Mouse (Mus musculus): ENCODE results near the gene Slc39a11.
A peak's percentile ranks its signal among the peaks of the same experiment; 100 is the strongest.
"Not testable (repeated sequence)": the region's sequence is repeated elsewhere in the genome, so short reads cannot be mapped to it uniquely, and the experiment has no call there.

Gene Slc39a11

GRCm38 (mm10) chr11:113600526-113601245, 49.2 kb downstream of the Slc39a11 start:
- no peak for DNase-seq (ENCODE audit: low read depth in 2 of 2, low spot score in 2 of 2)

DNA sequence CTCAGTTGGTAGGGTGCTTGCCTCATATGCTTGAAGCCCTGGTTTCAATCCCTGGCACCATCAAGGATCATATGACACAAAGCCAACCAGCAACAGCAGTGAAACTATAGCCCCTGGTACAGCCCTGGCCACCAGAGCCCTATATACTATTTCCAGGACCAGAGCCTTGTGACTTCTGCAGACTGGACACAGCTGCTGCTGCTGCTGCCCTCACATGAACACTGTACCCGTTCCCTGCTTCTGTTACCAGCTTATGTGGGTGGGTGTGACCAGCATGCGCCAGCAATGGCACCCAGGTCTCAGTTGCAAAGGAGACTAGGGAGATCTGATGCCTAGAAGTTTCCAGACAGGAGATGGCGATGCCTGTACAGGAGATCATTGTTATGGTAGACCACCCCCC, 52.2 kb downstream of the Slc39a11 start:
- no peak for DNase-seq (ENCODE audit: low read depth in 2 of 2, low spot score in 2 of 2)

- no peak for DNase-seq (ENCODE audit: low read depth in 2 of 2, low spot score in 2 of 2)
Measured at GRCm38 (mm10) chr11:113595144-113595543, 54.7 kb downstream of the Slc39a11 start.

DNA sequence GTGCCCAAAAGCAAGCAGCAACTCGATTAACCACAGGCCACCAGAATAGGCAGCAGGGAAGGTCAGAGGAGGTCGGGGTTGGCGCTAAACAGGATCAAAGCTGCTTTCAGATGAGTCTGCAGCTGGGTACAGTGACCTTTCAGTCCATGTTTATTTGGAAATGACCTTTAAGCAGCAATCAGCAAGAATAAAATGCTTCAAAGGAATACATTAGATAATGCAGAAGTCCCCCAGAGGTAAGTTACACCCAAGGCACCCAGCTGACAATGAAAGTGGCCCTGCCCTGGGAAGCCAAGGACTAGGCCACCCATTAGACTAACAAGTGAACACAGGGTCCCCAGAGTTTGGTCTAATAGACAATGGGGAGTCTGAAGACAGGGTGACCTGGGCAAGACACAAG, 60.9 kb downstream of the Slc39a11 start:
- DNase-seq (ENCODE audit: low read depth in 2 of 2, low spot score in 2 of 2) = no peak

DNA sequence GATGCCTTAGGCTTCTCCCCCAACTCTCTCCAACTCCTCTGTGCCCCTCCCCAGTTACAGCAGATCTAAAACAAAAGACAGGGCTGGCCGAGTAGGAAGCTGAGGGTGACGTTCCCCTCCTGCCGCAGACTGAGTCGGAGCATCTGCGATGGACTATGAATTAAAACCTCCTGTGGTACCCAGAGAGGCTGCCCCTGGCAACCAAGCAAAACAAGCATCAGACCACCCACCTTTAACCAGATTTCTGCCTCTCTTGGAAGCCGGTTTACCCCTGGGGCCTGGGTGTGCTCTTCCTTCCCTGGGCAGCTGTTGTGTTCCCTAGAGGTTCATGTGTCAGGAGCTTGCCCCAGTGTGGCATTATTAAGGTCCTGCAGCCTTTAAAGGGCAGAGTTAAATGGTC, 63.5 kb downstream of the Slc39a11 start:
- DNase-seq (ENCODE audit: low read depth in 2 of 2, low spot score in 2 of 2) = no peak

DNA sequence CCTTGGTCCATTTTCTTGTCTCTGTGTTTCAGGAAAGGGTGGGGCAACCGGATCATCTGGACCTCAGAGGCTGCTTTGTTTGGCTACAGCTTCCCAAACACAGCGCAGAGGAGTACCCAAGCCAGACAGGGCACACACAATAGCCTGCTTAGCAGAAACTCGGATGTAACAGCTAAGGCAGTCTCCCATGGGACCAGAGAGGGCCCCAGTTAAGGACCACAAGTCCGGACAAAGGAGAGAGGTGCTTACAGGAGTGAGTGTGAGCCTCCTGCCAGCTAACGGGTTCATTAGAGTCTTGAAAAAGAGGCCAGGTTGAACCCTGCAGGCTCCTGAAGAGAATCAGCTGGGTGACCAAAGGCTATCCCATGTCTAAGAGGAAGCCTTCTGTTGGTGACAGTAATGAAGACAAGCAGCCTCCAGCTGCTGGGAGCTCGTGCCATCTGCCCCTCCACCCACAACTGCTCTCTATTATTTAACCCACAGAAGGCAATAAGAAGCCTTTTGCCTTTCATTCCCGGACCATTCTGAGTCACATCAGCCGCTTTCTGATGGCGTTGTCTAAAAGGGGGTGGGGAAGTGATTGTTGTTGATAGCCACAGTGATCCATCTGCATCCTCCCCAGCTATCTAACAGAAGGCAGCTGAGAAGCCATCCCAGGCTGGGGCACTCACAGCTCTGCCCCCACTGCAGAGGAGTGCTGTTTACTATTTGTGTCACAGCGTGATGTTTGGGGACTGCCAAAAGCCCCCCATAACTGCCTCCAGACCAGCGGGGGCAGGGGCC, 65.8 kb downstream of the Slc39a11 start:
- no peak for DNase-seq (ENCODE audit: low read depth in 2 of 2, low spot score in 2 of 2)

- DNase-seq (ENCODE audit: low read depth in 2 of 2, low spot score in 2 of 2) = no peak
Measured at GRCm38 (mm10) chr11:113577221-113577620, 72.7 kb downstream of the Slc39a11 start.

DNA sequence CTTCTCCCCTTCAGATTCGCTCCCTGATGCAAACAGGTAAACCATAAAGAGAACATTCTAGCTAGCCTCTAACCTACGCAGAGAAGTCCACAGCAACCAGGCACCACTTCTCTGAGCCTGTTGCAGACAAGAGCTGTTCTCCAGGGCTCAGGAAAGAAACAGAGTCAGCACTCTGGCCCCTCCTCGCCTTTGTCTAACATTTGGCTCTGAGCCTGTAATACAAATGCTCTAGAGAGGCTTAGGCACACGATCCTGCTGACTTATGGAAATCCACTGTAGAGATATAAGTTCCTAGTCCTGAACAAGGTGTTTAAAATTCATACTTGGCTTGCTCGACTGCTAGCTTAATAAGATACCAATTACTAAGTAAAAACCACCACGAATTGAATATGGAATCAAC, 77.2 kb downstream of the Slc39a11 start:
- no peak for DNase-seq (ENCODE audit: low read depth in 2 of 2, low spot score in 2 of 2)

DNA sequence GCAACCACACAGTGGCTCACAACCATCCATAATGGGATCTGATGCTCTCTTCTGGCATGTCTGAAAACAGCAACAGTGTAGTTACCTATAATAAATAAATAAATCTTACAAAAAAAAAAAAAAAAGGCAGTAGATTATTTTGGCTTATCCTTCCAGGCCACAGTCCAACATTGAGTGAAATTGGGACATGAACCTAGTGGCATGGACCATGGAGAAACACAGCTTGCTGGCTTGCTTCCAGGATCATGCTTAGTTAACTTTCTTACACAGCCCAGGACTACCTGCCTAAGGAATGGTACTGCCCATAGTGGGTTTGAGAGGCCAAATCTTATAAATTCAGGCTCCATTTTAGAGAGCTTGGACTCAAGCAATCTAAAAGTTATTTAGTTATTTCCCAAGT, 78.3 kb downstream of the Slc39a11 start:
- no peak for DNase-seq (ENCODE audit: low read depth in 2 of 2, low spot score in 2 of 2)

DNA sequence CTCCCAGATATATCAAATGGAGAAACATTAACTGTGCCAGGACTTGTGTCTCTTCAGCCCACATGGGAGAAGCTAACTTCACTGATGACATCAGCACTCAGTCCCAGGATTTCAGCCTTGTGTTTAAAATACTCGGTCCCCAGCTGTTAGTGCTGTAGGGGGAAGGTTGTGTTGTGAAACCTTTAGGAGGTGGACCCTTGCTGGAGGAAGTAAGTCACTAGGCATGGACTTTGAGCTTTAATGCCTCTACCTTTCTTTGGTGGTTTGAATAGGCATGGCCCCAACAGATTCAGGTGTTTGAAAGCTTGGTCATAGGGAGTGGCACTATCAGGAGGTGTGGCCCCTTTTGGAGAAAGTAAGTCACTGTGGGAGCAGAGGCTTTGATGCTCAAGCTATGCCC, 80.9 kb downstream of the Slc39a11 start:
- DNase-seq (ENCODE audit: low read depth in 2 of 2, low spot score in 2 of 2) = no peak

DNA sequence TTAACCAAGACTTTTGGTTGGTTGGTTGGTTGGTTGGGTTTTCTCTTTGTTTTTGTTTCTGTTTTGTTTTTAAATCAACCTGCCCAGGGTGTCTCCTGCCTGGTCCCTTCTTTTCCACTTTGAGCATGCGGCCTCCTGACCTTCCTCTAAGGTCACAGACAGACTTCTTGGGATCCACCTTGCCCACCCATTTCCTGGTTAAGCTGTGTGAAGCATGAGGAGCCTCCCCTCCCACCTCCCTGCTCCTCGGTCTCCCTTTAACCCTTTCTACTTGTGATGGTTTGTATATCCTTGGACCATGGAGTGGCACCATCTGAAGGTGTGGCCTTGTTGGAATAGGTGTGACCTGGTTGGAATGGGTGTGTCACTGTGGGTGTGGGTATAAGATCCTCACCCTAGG, 82.0 kb downstream of the Slc39a11 start:
- DNase-seq (ENCODE audit: low read depth in 2 of 2, low spot score in 2 of 2) = not testable (repeated sequence)

- DNase-seq (ENCODE audit: low read depth in 2 of 2, low spot score in 2 of 2) = peak; percentile 68 to 85
Measured at GRCm38 (mm10) chr11:113565006-113565995, 84.6 kb downstream of the Slc39a11 start.

- no peak for DNase-seq (ENCODE audit: low read depth in 2 of 2, low spot score in 2 of 2)
Measured at GRCm38 (mm10) chr11:113562326-113562725, 87.6 kb downstream of the Slc39a11 start.

DNA sequence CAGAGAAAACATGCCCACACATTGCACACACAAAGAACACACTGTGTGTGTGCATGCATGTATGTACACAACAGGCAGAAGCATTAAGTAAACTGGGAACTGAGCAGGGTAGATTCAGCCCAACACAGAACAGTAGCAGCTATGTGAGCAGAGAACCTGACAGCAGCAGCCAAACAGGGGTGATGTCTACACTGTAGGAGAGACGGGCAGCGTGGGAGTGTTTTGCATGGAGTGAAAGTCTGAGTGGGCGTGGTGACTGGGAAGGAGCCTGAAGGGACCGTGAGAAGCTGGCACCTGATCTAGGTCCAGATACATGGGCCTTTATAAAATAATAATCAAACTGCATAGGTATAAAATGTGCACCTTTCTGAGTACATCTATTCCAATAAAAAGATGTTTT, 89.7 kb downstream of the Slc39a11 start:
- no peak for DNase-seq (ENCODE audit: low read depth in 2 of 2, low spot score in 2 of 2)

DNA sequence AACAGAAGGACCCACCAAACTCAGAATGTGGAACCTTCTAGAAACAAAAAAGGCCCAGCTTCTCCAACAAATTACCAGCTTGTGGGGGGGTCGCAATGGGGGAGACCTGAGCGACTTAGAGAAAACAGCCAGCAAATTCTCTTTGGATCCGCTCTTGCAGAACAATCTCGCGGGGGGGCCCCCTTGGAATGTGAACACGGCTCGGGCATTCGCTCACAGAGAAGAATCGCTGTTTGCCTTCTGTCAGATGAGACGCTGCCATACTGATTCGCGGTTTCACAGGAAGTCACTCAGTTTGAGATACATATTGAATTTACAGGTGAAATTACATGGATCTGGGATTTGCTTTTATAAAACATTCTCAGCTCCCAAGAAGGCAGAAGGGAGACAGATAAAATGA, 91.4 kb downstream of the Slc39a11 start:
- no peak for DNase-seq (ENCODE audit: low read depth in 2 of 2, low spot score in 2 of 2)

DNA sequence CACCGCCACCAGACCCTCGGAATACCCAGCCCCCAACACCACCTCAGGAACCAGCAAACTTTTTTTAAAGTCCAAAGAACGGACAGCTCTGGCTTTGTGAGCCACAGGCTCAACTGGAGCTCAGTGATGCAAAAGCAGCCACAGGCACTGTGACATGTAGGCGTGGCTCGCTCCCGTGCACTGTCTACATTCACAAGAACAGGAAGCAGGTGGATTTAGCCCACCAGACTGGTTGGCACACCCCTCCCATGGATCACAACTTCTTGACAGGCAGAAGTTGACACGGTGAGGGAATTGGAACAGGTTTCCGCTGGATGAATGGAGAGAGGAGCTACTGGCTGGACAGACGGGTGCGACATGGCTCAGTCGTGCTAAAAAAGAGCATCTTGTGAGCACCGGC, 93.7 kb downstream of the Slc39a11 start:
- DNase-seq (ENCODE audit: low read depth in 2 of 2, low spot score in 2 of 2) = no peak

DNA sequence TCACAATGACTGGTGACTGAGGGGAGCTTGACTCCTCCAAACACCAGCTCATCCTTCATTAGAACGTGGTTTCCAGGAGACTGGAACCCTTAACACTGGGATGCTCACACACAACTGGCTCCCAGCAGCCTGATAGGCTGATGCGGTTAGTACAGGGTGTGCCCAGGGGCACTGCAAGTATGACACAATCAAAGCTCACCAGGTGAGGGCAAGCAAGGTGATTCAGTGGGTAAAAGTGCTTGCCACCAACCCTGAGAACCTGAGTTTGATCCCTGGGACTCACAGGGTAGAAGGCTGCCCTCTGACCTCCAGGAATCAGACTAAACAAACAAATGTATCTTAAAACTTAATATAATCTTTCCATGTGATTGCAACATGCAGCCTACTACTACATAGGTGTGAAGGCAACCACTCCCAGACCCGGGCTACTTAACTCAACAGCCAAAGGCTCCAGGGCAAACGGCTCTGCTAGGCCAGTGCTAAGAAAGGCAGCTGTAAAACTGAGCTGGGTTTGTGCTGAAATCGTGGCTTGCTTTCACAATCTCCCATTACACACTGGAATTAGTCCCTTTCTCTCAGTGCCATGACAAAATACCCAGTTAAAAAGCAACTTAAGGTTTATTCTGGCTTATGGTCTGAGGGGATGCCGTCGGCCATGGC, 95.0 kb downstream of the Slc39a11 start:
- no peak for DNase-seq (ENCODE audit: low read depth in 2 of 2, low spot score in 2 of 2)

- DNase-seq (ENCODE audit: low read depth in 2 of 2, low spot score in 2 of 2) = no peak
Measured at GRCm38 (mm10) chr11:113554194-113554593, 95.7 kb downstream of the Slc39a11 start.

- no peak for DNase-seq (ENCODE audit: low read depth in 2 of 2, low spot score in 2 of 2)
Measured at GRCm38 (mm10) chr11:113553605-113554004, 96.3 kb downstream of the Slc39a11 start.

DNA sequence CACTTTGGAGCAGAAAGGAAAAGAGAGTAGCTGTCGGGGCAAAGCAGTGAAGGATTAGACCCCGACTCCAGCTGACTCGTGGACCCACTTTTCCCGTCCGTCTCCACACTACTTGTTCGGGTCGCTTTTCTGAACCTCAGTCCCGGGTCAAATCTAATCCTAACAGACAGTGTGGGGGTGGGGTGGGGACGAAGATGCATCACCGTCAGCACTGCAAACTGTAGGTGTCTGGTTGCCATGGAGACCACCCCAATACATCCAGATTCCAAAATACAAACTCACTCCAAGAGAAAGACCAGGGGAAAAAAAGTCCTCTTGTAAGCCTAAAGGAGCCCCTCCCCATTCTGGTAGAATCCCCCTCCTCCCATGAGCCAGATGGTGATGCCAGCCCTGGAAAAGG, 97.3 kb downstream of the Slc39a11 start:
- DNase-seq (ENCODE audit: low read depth in 2 of 2, low spot score in 2 of 2) = no peak
